Mouse (Mus musculus): ENCODE measurements at regions not wholly inside any gene's neighbourhood (a gene's known extent, or its start where the extent isn't known, plus 50 kb on each side); places are given as distances from the start of the nearest gene placed in this dataset.
"Not testable (repeated sequence)": the region's sequence is repeated elsewhere in the genome, so short reads cannot be mapped to it uniquely, and the experiment has no call there.

DNA sequence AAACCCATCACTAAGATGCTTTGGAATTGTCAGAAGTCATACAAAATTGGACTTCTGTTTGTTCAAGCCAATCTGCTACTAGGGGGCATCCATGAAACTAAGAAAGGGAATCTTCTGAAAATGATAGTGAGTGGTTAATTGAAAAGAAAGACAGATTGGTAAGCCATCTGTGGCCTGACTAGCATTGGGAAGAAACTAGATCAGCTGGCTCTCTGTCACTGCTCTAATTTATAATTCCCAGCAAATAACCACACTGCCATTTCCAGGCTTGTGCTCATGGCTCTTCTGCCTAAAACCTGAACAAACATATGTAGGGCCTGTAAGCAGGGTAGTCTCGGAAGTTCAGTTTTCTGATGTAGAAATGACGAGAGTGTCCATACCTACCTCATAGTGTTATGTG is 569.8 kb downstream of the Pcdh19 start:
- DNase-seq, result no peak
- intact Hi-C loops (cut with DNase I), result no loop called here

DNA sequence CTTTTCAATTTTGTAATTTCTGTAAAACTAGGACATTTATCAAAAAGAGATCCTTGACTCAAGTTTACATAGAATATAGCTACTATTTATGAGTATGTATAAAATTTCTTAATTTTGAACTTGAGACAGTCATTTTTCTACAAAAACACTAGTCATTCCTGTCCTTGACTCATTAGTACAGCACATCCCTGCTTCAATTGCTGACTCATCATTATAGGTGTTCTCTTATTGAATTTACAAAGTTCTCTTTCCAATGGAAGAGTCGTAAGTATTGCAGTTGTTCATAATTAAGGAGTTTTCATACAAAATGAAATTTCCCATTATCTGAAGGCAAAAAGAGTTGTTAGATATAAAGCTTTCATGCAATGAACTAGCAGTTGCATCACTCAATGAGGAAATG is 578.6 kb downstream of the Pcdh19 start:
- intact Hi-C loops (cut with DNase I), result no loop called here
- DNase-seq, result no peak

DNA sequence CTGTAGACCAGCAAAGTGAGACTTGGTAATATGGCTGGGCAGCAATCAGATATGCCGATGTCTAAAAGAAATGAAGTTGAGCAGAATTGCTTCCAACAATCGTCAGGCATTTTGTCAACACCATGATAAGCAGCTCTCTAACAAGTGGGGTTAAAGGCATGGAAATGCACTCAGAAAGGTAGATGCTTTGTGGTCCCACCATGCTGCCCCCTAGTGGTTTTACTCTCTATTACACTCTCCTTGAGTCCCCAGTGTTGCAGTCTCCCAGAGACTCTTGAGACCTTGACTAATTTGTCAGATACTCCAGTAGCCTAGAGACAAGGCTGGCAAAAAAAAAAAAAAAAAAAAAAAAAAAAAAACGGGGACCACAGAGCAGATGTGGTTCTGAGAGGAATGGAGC is 595.8 kb downstream of the Pcdh19 start:
- no peak for DNase-seq
- intact Hi-C loops (cut with DNase I), result no loop called here

DNA sequence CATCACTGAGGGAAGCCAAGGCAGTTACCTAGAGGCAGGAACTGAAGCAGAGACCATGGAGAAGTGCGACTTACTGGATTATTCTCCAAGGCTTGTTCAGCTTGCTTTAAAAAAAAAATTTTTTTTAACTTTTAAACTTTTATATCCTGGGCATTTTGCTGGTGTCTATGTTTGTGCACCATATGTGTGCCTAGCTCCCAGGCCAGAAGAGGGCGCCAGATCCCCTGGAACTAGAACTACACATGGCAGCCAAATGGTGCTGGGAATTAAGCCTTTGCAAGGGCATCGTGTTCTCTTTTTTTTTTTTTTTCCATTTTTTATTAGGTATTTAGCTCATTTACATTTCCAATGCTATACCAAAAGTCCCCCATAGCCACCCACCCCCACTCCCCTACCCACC is 624.7 kb downstream of the Pcdh19 start:
- intact Hi-C loops (cut with DNase I), result not testable (repeated sequence)
- DNase-seq, result peak in 1 of 2 experiments; percentile 1
